Mouse (Mus musculus): ENCODE results near the gene Bax.

- TF ChIP-seq CTCF (IDR thresholded peaks at IDR 0.05; ENCODE audit: low read depth, low read length) (no peak), POLR2A (IDR thresholded peaks at IDR 0.05; ENCODE audit: borderline replicate concordance, low read depth, low read length) (no peak)
These were observed 31.7 kb upstream of the Bax start for GRCm38 (mm10) chr7:45498427-45498826.

Data from bone marrow macrophage, adult 2 months (primary cell).